Mouse (Mus musculus) liver, embryonic 15.5 days (tissue): ENCODE measurements around the gene Bckdha. TPM values are rescaled to one million over a fixed set of nuclear protein-coding genes. Genes with fewer than 3 reads are reported as not detected.

Source experiments
- ATAC-seq: fragments of 200-750 bp; cut with Nextera tagmentation; 2 replicates; pipeline ENCODE4 v1.8.0; 2017; ENCODE audit warnings: moderate number of reproducible peaks, mild to moderate bottlenecking, moderate library complexity; ENCODE audit not compliant: insufficient read depth
- H3K27ac ChIP-seq: fragments of 300-500 bp; sonication (generic); replicated peaks from 2 replicates; pipeline ENCODE4 v1.5.1; 2015; ENCODE audit warnings: mild to moderate bottlenecking, inconsistent platforms
- H3K27me3 ChIP-seq: fragments of 300-500 bp; sonication (generic); 2 replicates; pipeline ENCODE4 v1.6.1; 2015; ENCODE audit warnings: mild to moderate bottlenecking, inconsistent platforms
- H3K36me3 ChIP-seq: fragments of 300-500 bp; sonication (generic); replicated peaks from 2 replicates; pipeline ENCODE4 v1.6.1; 2015; ENCODE audit warnings: moderate library complexity, mild to moderate bottlenecking, inconsistent platforms
- H3K4me1 ChIP-seq: fragments of 300-500 bp; sonication (generic); replicated peaks from 2 replicates; pipeline ENCODE4 v1.6.1; 2015; ENCODE audit warnings: inconsistent platforms
- H3K4me2 ChIP-seq: fragments of 300-500 bp; sonication (generic); 2 replicates; pipeline ENCODE4 v1.6.1; 2015; ENCODE audit warnings: moderate library complexity, mild to moderate bottlenecking, inconsistent platforms
- H3K4me3 ChIP-seq: fragments of 300-500 bp; sonication (generic); replicated peaks from 2 replicates; pipeline ENCODE4 v1.5.1; 2015; ENCODE audit warnings: mild to moderate bottlenecking, inconsistent platforms
- H3K9ac ChIP-seq: fragments of 300-500 bp; sonication (generic); 2 replicates; pipeline ENCODE4 v1.6.1; 2015; ENCODE audit warnings: moderate library complexity, mild to moderate bottlenecking, inconsistent platforms
- H3K9me3 ChIP-seq: fragments of 300-500 bp; sonication (generic); replicated peaks from 2 replicates; pipeline ENCODE4 v1.6.1; 2016; ENCODE audit warnings: inconsistent platforms
- WGBS: fragments of 180-500 bp; shearing (Covaris S2); methylation state at CpG from one replicate; pipeline ENCODE4 v1.1.7; 2015; ENCODE audit warnings: mixed read lengths; ENCODE audit not compliant: insufficient replicate concordance; 5-methylcytosine and 5-hydroxymethylcytosine counted together
- polyA plus RNA-seq: library from polyadenylated mRNA; unstranded; fragments of >200 nt; fragmentation: Nextera tagmentation; extraction: Ambion mirVana; gene quantifications from 2 replicates; pipeline ENCODE4 v1.2.1, GENCODE M21; 2015

Gene Bckdha
- polyA plus RNA-seq, 1 experiment from 2014 or later: 30.2 TPM

DNA sequence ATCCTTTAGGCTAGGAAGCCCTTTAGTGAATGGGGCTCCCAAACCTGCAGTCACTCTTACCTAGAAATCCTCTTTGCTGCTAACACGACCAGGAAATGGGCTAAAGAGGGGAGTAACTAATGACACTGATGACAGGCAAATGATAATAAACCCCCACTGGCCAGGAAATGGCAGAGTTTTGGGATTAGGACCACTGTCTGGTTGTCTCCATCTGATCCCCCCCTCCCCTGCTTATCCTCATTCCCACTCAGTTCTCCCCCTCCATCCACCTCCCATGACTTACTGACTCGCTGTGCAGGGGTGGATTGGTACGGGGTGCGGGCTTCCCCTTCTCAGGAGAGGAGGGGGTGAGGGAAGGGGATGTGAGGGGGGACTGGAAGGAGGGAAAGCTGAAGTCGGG is 31.3 kb upstream of the Bckdha start:
- H3K9ac ChIP-seq: peak overlapping the region; percentile 88
- no peaks in the 10 kb centered on the region for H3K9me3 ChIP-seq
- peaks cover 33% of the 10 kb centered on the region for H3K36me3 ChIP-seq
- no peaks in the 10 kb centered on the region for H3K27me3 ChIP-seq
- H3K27ac ChIP-seq: peak overlapping the region; percentile 91
- peak overlapping the region; percentile 92 for H3K4me2 ChIP-seq
- peaks cover 74% of the 10 kb centered on the region for H3K4me1 ChIP-seq
- WGBS: 21% methylated on average over 5 of the region's 5 CpGs
- H3K4me3 ChIP-seq: peak overlapping the region; percentile 72
- no peak for ATAC-seq

DNA sequence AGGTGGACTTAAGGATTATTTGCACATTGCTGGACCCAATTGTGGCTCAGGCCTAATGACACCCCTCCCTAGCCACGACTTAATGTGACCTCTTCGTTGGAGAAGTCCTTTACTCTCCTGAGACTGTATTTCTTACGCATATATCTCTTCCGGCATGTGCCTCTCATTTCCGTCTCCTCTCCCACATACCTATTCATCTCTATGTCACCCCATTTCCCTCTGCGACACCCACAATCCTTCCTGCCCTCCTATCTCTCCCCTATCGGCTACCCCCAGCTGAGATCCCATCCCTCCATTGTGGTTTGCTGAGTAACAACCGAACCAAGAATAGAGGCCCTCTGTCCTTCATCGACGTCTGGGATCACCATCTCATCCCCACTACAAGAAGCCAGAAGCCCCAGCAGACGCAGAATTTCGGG is 30.8 kb upstream of the Bckdha start:
- Histone ChIP-seq H3K4me1 (peaks cover 79% of the 10 kb centered on the region), H3K4me3 (peak overlapping the region; percentile 72), H3K27me3 (no peaks in the 10 kb centered on the region), H3K9ac (peak overlapping the region; percentile 88), H3K9me3 (no peaks in the 10 kb centered on the region), H3K27ac (peak overlapping the region; percentile 91), H3K36me3 (peaks cover 28% of the 10 kb centered on the region), H3K4me2 (peak overlapping the region; percentile 92)
- ATAC-seq: peak; percentile 35
- 3% methylated on average over 12 of the region's 12 CpGs for WGBS

DNA sequence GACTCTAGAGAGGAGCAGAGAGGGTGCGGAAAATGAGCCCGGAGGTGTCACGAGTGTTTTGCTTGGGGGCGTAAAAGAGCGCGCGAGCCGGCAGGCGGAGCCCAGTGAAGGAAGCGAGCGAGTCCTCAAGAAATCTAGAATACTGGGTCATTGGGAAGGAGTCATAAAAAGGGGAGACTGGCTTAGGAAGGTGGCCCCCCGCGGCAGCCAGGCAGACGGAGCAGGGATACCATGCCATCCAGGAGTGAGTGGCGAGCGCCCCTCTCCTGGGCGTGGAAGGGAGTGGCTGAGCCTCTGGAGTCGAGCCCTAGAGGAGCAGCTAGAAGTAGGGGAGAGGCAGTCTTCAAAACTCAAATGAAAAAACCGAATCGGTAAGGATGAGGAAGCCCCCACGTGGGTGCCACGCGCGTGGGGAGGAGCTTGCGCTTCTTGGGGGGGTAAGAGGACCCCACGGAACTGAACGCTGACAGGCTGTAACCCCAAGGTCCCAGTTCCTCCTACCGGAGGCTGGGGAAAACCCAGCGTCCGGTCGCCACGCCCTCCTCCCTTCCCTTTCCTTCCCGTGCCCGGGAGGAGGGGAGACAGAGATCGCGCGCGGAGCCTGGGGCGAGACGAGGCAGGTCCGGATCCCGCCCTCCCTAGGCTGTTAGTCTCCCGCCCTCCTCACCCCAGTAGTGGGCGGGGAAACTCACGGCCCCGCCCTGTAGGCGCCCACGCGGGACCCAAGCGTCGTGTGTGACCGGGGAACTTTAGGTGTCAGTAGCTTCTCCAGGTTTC is 30.2 kb upstream of the Bckdha start:
- WGBS: under 1% methylated on average over 51 of the region's 52 CpGs
- Histone ChIP-seq H3K9ac (peak overlapping the region; percentile 88), H3K4me3 (peak overlapping the region; percentile 72), H3K27ac (peak overlapping the region; percentile 91), H3K36me3 (peaks cover 22% of the 10 kb centered on the region), H3K4me1 (peaks cover 85% of the 10 kb centered on the region), H3K4me2 (peak overlapping the region; percentile 92), H3K27me3 (no peaks in the 10 kb centered on the region), H3K9me3 (no peaks in the 10 kb centered on the region)
- peak; percentile 80 for ATAC-seq

DNA sequence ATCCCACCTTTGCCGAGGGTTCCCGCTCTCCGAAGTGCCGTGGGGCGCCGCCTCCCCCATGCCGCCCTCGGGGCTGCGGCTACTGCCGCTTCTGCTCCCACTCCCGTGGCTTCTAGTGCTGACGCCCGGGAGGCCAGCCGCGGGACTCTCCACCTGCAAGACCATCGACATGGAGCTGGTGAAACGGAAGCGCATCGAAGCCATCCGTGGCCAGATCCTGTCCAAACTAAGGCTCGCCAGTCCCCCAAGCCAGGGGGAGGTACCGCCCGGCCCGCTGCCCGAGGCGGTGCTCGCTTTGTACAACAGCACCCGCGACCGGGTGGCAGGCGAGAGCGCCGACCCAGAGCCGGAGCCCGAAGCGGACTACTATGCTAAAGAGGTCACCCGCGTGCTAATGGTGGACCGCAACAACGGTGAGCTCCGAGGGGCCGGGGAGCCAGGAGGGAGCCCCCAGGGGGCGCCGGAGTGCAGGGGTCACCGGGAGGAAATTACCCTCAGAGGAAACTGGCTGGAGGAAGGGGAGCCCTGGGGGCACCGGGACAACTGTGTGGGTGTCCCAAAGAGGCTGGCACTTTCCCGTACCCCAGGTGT is 29.1 kb upstream of the Bckdha start:
- Histone ChIP-seq H3K4me3 (peak overlapping the region; percentile 72), H3K27me3 (no peaks in the 10 kb centered on the region), H3K4me2 (peak overlapping the region; percentile 92), H3K9ac (peak overlapping the region; percentile 88), H3K27ac (peak overlapping the region; percentile 91), H3K9me3 (no peaks in the 10 kb centered on the region), H3K36me3 (peaks cover 12% of the 10 kb centered on the region), H3K4me1 (peaks cover 96% of the 10 kb centered on the region)
- under 1% methylated on average over 46 of the region's 47 CpGs for WGBS
- ATAC-seq: no peak

DNA sequence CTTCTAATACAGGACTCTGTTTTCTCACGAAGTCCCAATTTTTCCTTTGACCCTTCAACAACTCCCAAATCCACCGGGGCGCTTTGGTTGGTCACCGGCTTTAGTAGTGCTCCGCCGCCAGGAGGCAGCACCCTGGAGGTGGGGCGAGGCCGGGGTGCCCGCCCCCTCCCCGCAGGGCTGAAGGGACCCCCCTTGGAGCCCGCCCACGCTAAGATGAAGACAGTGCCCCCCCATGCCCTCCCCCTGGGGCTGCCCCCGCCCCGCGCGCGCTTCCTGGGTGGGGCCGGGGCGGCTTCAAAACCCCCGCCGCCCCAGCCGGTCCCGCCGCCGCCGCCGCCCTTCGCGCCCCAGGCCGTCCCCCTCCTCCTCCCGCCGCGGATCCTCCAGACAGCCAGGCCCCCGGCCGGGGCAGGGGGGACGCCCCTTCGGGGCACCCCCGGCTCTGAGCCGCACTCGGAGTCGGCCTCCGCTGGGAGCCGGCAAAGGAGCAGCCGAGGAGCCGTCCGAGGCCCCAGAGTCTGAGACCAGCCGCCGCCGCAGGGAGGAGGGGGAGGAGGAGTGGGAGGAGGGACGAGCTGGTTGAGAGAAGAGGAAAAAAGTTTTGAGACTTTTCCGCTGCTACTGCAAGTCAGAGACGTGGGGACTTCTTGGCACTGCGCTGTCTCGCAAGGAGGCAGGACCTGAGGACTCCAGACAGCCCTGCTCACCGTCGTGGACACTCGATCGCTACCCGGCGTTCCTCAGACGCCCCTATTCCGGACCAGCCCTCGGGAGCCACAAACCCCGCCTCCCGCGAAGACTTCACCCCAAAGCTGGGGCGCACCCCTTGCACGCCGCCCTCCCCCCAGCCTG is 28.1 kb upstream of the Bckdha start, which contains the start of gene Tgfb1:
TSS of gene Tgfb1 (plus strand) at position 323 of the 852 bp plus-strand sequence.
- peak; percentile 37 for ATAC-seq
- Histone ChIP-seq H3K9me3 (no peaks in the 10 kb centered on the region), H3K4me2 (peak within 1 kb of the TSS; percentile 92), H3K9ac (peak within 1 kb of the TSS; percentile 88), H3K36me3 (peaks cover 2% of the 10 kb centered on the region), H3K27me3 (no peaks in the 10 kb centered on the region), H3K27ac (peak within 1 kb of the TSS; percentile 91), H3K4me1 (peaks cover 97% of the 10 kb centered on the region), H3K4me3 (peak within 1 kb of the TSS; percentile 72)
- 1% methylated on average over 58 of the region's 69 CpGs for WGBS

DNA sequence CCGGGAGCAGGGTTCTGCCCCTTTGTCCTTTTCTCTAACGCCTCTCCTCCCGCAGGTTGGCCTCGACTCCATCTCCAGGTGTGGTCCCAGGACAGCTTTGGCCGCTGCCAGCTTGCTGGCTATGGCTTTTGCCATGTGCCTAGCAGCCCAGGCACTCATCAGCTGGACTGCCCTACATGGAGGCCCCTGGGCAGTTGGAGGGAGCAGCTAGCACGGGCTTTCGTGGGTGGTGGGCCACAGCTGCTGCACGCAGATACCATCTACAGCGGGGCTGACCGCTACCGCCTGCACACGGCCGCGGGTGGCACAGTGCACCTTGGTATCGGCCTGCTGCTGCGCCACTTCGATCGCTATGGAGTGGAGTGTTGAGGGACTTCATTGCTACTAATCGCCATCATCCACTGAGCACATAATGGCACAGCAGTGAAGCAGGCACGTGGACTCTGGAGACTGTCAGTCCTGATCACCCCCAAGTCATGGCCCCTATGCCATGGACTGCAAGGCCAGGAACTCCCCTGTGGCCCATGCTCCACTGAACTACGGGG is 27.2 kb upstream of the Bckdha start:
- H3K9ac ChIP-seq: peak overlapping the region; percentile 88; the same call in 1 of the 2 replicates
- peak overlapping the region; percentile 91 for H3K27ac ChIP-seq
- H3K4me2 ChIP-seq: peak overlapping the region; percentile 92
- peak overlapping the region; percentile 72 for H3K4me3 ChIP-seq
- WGBS: 46% methylated on average over 21 of the region's 21 CpGs
- H3K36me3 ChIP-seq: no peaks in the 10 kb centered on the region
- H3K27me3 ChIP-seq: no peaks in the 10 kb centered on the region
- no peak for ATAC-seq
- no peaks in the 10 kb centered on the region for H3K9me3 ChIP-seq
- H3K4me1 ChIP-seq: peaks cover 99% of the 10 kb centered on the region

DNA sequence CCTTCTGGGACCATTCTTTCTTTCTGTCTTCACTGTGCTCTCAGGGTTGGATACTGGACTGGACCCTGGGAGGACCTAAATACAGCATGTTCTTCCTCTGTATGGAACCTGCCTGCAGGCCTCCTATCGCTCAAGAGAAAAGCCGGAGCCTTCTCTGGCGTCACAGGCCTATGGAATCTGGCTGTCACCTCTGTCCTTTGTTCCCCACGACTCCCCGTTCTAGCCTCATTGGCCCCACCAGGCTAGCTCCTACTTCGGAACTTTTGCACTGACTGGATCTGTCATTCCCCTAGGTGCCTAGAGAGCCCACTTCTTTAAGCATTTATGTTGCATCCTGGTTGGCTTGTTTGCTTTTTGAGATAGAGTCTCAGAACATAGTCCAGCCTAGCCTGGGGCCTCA is 25.9 kb upstream of the Bckdha start:
- no peaks in the 10 kb centered on the region for H3K9me3 ChIP-seq
- no peaks in the 10 kb centered on the region for H3K36me3 ChIP-seq
- no peak overlapping the region for H3K4me2 ChIP-seq
- H3K4me1 ChIP-seq: peaks cover 96% of the 10 kb centered on the region
- H3K27ac ChIP-seq: no peak overlapping the region
- WGBS: 78% methylated on average over 6 of the region's 6 CpGs
- no peaks in the 10 kb centered on the region for H3K27me3 ChIP-seq
- H3K4me3 ChIP-seq: no peak overlapping the region
- no peak overlapping the region for H3K9ac ChIP-seq
- no peak for ATAC-seq

DNA sequence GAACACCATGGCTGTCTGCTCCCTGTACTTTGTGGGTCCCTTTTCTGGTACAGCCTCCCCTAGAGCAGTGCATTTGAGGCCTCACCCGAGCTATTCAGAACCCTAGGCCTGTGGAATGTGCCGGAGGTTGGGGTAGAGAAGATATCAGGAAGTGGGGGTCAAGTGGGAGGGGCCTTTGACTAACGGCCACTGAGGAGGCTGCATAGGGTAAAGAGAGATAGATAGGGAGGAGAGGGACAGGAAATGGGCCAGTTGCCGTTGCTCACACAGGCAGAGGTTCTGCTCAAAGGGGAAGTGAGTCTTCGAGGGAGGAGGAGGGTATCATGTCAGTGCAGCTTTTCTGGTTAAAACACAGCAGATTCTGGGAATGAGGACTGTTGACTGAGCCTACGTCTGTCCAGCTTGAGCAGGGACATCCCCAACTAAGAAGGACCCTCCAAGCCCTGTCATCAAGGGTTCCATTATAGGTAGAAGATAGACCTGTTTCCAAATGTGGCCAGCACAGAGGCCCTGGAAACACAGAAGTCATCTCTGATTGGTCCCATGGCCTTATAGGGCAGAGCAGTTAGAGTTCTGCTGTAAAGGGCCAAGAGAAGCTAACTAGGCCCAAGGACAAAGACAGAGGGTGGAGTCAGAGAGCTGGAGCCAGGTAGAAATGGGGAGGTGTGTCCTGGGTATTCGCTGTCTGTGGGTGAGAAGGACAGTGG is 24.8 kb upstream of the Bckdha start:
- Histone ChIP-seq H3K36me3 (no peaks in the 10 kb centered on the region), H3K27me3 (no peaks in the 10 kb centered on the region), H3K27ac (peak overlapping the region; percentile 97), H3K4me1 (peaks cover 96% of the 10 kb centered on the region), H3K4me2 (peak overlapping the region; percentile 46), H3K9me3 (no peaks in the 10 kb centered on the region), H3K9ac (0 out of 2 replicates have a peak overlapping the region, but pooled peaks have one; percentile 10), H3K4me3 (0 out of 2 replicates have a peak overlapping the region, but pooled peaks have one; percentile 6)
- ATAC-seq: no peak; the same call in 1 of the 2 replicates
- WGBS: 10% methylated on average over 7 of the region's 7 CpGs

DNA sequence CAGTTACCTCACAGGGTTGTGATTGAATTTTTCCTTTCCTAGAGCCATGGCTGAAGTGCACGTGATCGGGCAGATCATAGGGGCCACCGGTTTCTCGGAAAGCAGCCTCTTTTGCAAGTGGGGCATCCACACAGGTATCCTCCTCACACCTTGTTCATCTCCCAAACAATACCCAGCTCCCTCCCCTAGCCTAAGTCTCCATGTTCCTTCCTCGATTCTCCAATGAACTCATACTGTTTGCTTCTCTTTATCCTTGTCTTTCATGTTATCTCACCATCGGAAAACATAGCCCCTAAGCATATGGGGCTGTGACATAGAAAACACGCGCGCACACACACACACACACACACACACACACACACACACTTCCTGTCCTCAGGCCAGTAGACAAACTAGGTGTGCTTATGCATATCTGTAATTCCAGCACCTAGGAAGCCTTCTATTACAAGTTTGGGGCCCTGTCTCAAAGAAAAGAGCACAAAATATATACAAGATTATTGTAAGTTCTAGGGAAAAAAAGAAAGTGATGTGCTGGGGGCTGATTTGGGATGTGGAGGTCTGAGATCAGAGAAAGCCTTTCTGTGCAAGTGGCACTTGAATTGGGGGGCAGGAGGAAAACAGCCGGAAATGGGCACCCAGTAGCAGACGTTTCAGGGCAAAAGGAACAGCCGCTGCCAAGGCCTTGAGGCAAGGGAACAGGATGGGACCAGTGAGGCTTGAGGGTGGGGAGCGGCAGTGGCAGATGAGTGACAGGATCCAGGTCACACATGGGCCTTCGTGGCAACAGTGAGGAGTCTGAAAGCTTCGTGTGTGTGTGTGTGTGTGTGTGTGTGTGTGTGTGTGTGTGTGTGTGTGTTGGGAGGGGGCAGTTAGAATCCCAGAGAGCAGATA is 22.8 kb upstream of the Bckdha start:
- no peak for ATAC-seq
- no peaks in the 10 kb centered on the region for H3K9me3 ChIP-seq
- peak overlapping the region; percentile 73 for H3K4me2 ChIP-seq
- peak overlapping the region; percentile 77 for H3K4me3 ChIP-seq
- H3K27me3 ChIP-seq: peaks cover 1% of the 10 kb centered on the region
- no peaks in the 10 kb centered on the region for H3K36me3 ChIP-seq
- 13% methylated on average over 15 of the region's 15 CpGs for WGBS
- peak overlapping the region; percentile 97 for H3K27ac ChIP-seq
- peak overlapping the region; percentile 72 for H3K9ac ChIP-seq
- peaks cover 76% of the 10 kb centered on the region for H3K4me1 ChIP-seq
